In genomic region chr5:23781172-23781571, GRCm38 (mm10) we compare ENCODE assay signal across 26 mouse cellular contexts. TPM values are rescaled to one million over a fixed set of nuclear protein-coding genes. Genes with fewer than 3 reads are reported as not detected.
DNase-seq lines count a peak whose midpoint lies in the region; ATAC-seq lines count a peak whose summit lies in the region.
"Had no signal": no experiment of that assay in that cellular context is flagged by ENCODE, and none has a peak within 500 bp of the region (broad histone marks: within the 10 kb centered on the region; RNA-seq: fewer than 3 reads in every experiment).

No protein-coding gene starts in this region.

- no peak overlapping the region for H3K4me3 ChIP-seq in lung, embryonic 15.5 days
- no peak overlapping the region for H3K4me3 ChIP-seq in embryonic facial prominence, embryonic 10.5 days
- peak overlapping the region; percentile 87 for H3K4me3 ChIP-seq in liver, embryonic 13.5 days (replicated peaks)
- H3K4me3 ChIP-seq: forebrain, embryonic 12.5 days; heart, adult 2 months; heart, embryonic 15.5 days; left cerebral cortex, adult 2 months; limb, embryonic 12.5 days; midbrain, embryonic 13.5 days; neural tube, embryonic 12.5 days had no signal

- H3K4me2 ChIP-seq in lung, embryonic 15.5 days, result peak overlapping the region; percentile 10; the same call in 1 of the 2 replicates
- peak overlapping the region; percentile 95 for H3K4me2 ChIP-seq in liver, embryonic 13.5 days
- H3K4me2 ChIP-seq: midbrain, embryonic 13.5 days had no signal

- H3K4me1 ChIP-seq in lung, embryonic 15.5 days, result peaks cover 24% of the 10 kb centered on the region
- H3K4me1 ChIP-seq in embryonic facial prominence, embryonic 10.5 days, result peaks cover 20% of the 10 kb centered on the region
- H3K4me1 ChIP-seq in liver, embryonic 13.5 days (replicated peaks), result peaks cover 38% of the 10 kb centered on the region

- no peak overlapping the region for H3K27ac ChIP-seq in lung, embryonic 15.5 days
- H3K27ac ChIP-seq in embryonic facial prominence, embryonic 10.5 days (replicated peaks), result no peak overlapping the region
- H3K27ac ChIP-seq in liver, embryonic 13.5 days, result no peak overlapping the region
- H3K27ac ChIP-seq: forebrain, embryonic 12.5 days; heart, adult 2 months; heart, embryonic 15.5 days; hindbrain, postnatal 0 days; kidney, postnatal 0 days; left cerebral cortex, adult 2 months; limb, embryonic 12.5 days; midbrain, embryonic 13.5 days; neural tube, embryonic 12.5 days had no signal

- ATAC-seq in lung, embryonic 15.5 days (ENCODE audit: borderline replicate concordance, extremely low read depth, low FRiP score, low TSS enrichment), result no peak
- ATAC-seq in liver, embryonic 13.5 days (ENCODE audit: low read depth), result no peak
- ATAC-seq: activated CD4-positive, CD25-positive, alpha-beta regulatory T cell, adult 4 months; hindbrain, postnatal 0 days; midbrain, embryonic 13.5 days; Patski had no signal

- DNase-seq in kidney, adult 9 months, result peak; percentile 36
- DNase-seq in kidney, postnatal 14 days, result no peak
- DNase-seq in lung, postnatal 4 days, result no peak
- DNase-seq in embryonic facial prominence, embryonic 10.5 days (ENCODE audit: low spot score), result peak; percentile 43
- no peak for DNase-seq in liver, embryonic 13.5 days
- DNase-seq in adrenal gland, postnatal 36 days, result no peak
- DNase-seq in urinary bladder, adult 2 months (ENCODE audit: low spot score), result no peak
- DNase-seq: adrenal gland, postnatal 25 days; cerebellum, adult 11-12 months; cerebellum, postnatal 14 days; embryo, embryonic 11 days; gastrocnemius, postnatal 14 days; heart, adult 2 months; heart, postnatal 4 days; thymus, postnatal 36 days had no signal

- 68% methylated on average over 4 of the region's 4 CpGs for WGBS in lung, embryonic 15.5 days
- WGBS in embryonic facial prominence, embryonic 10.5 days, result 69% methylated on average over 4 of the region's 4 CpGs
- 52% methylated on average over 4 of the region's 4 CpGs for WGBS in liver, embryonic 13.5 days (ENCODE audit: insufficient replicate concordance)

- H3K9ac ChIP-seq in lung, embryonic 15.5 days, result no peak overlapping the region
- H3K9ac ChIP-seq in liver, embryonic 13.5 days, result 0 out of 2 replicates have a peak overlapping the region, but pooled peaks have one; percentile 2
- H3K9ac ChIP-seq: forebrain, embryonic 12.5 days; heart, embryonic 15.5 days; limb, embryonic 12.5 days; midbrain, embryonic 13.5 days; neural tube, embryonic 12.5 days had no signal

- H3K36me3 ChIP-seq in lung, embryonic 15.5 days, result peaks cover 2% of the 10 kb centered on the region; the same call in 1 of the 2 replicates
- H3K36me3 ChIP-seq in embryonic facial prominence, embryonic 10.5 days (replicated peaks), result peaks cover 22% of the 10 kb centered on the region
- peaks cover 18% of the 10 kb centered on the region for H3K36me3 ChIP-seq in liver, embryonic 13.5 days
- H3K36me3 ChIP-seq: forebrain, embryonic 12.5 days; neural tube, embryonic 12.5 days had no signal

- H3K9me3 ChIP-seq in lung, embryonic 15.5 days, result no peaks in the 10 kb centered on the region
- no peaks in the 10 kb centered on the region for H3K9me3 ChIP-seq in embryonic facial prominence, embryonic 10.5 days
- H3K9me3 ChIP-seq in liver, embryonic 13.5 days (replicated peaks), result no peaks in the 10 kb centered on the region
- H3K9me3 ChIP-seq: forebrain, embryonic 12.5 days; heart, embryonic 15.5 days; midbrain, embryonic 13.5 days; neural tube, embryonic 12.5 days had no signal

- H3K27me3 ChIP-seq in lung, embryonic 15.5 days, result no peaks in the 10 kb centered on the region
- H3K27me3 ChIP-seq in embryonic facial prominence, embryonic 10.5 days (replicated peaks; ENCODE audit: low read depth, poor library complexity, severe bottlenecking), result no peaks in the 10 kb centered on the region
- H3K27me3 ChIP-seq in liver, embryonic 13.5 days, result no peaks in the 10 kb centered on the region
- H3K27me3 ChIP-seq: forebrain, embryonic 12.5 days; heart, embryonic 15.5 days; limb, embryonic 12.5 days; midbrain, embryonic 13.5 days; neural tube, embryonic 12.5 days; Patski had no signal

RNA-seq across cellular contexts. Expression of gene Pus7, which starts 2.3 kb away (rescaled TPM):
- polyA plus RNA-seq in lung, embryonic 15.5 days (2015; fragmentation: Nextera tagmentation; extraction: Ambion mirVana), result 27.1 and 28.6 TPM in 2 replicates
- 42.9 and 45.9 TPM in 2 replicates for polyA plus RNA-seq in embryonic facial prominence, embryonic 10.5 days (2016; fragmentation: Nextera tagmentation; extraction: Ambion mirVana)
- polyA plus RNA-seq in liver, embryonic 13.5 days (2015; fragmentation: Nextera tagmentation; extraction: Ambion mirVana), result 21.7 and 26.8 TPM in 2 replicates
- 10 to 100 TPM; 19.9 to 22.6 TPM for total RNA-seq in adrenal gland, postnatal 36 days (2021)
- 21.7 and 27.2 TPM in 2 replicates for polyA plus RNA-seq in urinary bladder, adult 2 months (2012; rRNA removed)

RNA-seq across cellular contexts. Expression of gene Rint1, which starts 6.3 kb away (rescaled TPM):
- 29.6 and 34.7 TPM in 2 replicates for polyA plus RNA-seq in lung, embryonic 15.5 days (2015; fragmentation: Nextera tagmentation; extraction: Ambion mirVana)
- polyA plus RNA-seq in embryonic facial prominence, embryonic 10.5 days (2016; fragmentation: Nextera tagmentation; extraction: Ambion mirVana), result 36.4 and 36.5 TPM in 2 replicates
- 21.9 and 24.3 TPM in 2 replicates for polyA plus RNA-seq in liver, embryonic 13.5 days (2015; fragmentation: Nextera tagmentation; extraction: Ambion mirVana)
- total RNA-seq in adrenal gland, postnatal 36 days (2021), result 10 to 100 TPM; 21.8 to 26.2 TPM
- polyA plus RNA-seq in urinary bladder, adult 2 months (2012; rRNA removed), result 16.4 and 18.4 TPM in 2 replicates

Comparison
In these comparisons a context has a peak if more than half of its experiments do, and no peak if none do; other contexts are left out.
1. DNase-seq: peak in kidney, adult 9 months (single experiment) and embryonic facial prominence, embryonic 10.5 days (single experiment); none in kidney, postnatal 14 days (single experiment), lung, postnatal 4 days (0 of 2), liver, embryonic 13.5 days (single experiment), adrenal gland, postnatal 36 days (0 of 2) and urinary bladder, adult 2 months (single experiment).